Comparison of ENCODE assay signal across 9 mouse cellular contexts in the genomic region with DNA sequence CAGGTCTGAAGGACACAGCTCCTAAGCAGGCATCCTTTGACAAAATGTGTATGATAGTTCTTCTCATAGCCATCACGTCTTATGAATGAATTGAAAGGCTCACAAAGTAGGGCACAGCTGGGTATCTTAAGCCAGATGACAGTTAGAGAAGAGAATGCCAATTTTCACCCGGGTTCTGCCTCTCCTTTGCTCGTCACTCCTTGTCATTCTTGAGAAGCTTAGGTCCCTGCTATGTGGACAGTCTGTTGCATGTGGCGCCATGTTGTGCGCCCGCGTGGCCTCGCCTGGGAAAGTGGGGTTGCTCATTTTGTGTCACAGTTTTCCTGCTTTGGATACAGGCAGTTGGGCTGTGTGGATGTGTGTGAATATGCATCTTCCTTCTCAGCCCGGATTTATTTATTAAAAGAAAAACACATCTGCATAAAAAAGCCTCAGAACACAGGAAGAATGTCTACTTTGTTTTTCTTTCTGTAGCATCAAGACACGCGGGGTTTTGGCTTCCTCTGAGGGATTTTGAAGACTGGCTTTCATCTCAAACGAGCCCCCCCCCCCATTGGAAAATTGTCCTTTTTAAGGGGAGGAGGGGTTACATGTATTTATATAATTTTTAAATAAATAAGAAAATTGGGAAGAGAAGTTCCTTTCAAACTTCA.
DNase-seq lines count a peak whose midpoint lies in the region; ATAC-seq and TF ChIP-seq lines count a peak whose summit lies in the region.
"Had no signal": no experiment of that assay in that cellular context is flagged by ENCODE, and none has a peak within 500 bp of the region (broad histone marks: within the 10 kb centered on the region; RNA-seq: fewer than 3 reads in every experiment).

No protein-coding gene starts in this region.

- no peak overlapping the region for H3K4me2 ChIP-seq in embryonic facial prominence, embryonic 14.5 days (ENCODE audit: low read depth, low read length)

- no peak overlapping the region for H3K4me3 ChIP-seq in heart, adult 2 months
- H3K4me3 ChIP-seq in layer of hippocampus, adult 2 months: no peak overlapping the region
- no peak overlapping the region for H3K4me3 ChIP-seq in embryonic facial prominence, embryonic 14.5 days (ENCODE audit: low read depth, low read length)
- H3K4me3 ChIP-seq in small intestine, adult 2 months (ENCODE audit: low read depth, low read length): no peak overlapping the region

- 43% methylated on average over 12 of the region's 12 CpGs for WGBS in heart, adult 2 months
- 63% methylated on average over 12 of the region's 12 CpGs for WGBS in embryonic facial prominence, embryonic 14.5 days
- WGBS in small intestine, adult 2 months: 74% methylated on average over 12 of the region's 12 CpGs

- no peak for TF ChIP-seq EP300 in heart, adult 2 months (IDR thresholded peaks at IDR 0.05; ENCODE audit: insufficient read depth, low read depth, low read length)

- TF ChIP-seq POLR2A in heart, adult 2 months (IDR thresholded peaks at IDR 0.05; ENCODE audit: insufficient read depth, low read depth, low read length): no peak
- no peak for TF ChIP-seq POLR2A in small intestine, adult 2 months (IDR thresholded peaks at IDR 0.05; ENCODE audit: low read depth, low read length)

- no peaks in the 10 kb centered on the region for H3K9me3 ChIP-seq in embryonic facial prominence, embryonic 14.5 days (ENCODE audit: control insufficient read depth, low read length)

- H3K9ac ChIP-seq in heart, adult 2 months (ENCODE audit: low read depth, low read length): no peak overlapping the region
- no peak overlapping the region for H3K9ac ChIP-seq in embryonic facial prominence, embryonic 14.5 days (ENCODE audit: low read depth, low read length)
- H3K9ac ChIP-seq: liver, embryonic 14.5 days had no signal

- H3K27me3 ChIP-seq in heart, adult 2 months (ENCODE audit: control insufficient read depth, insufficient read depth, low read length): no peaks in the 10 kb centered on the region
- H3K27me3 ChIP-seq in embryonic facial prominence, embryonic 14.5 days (replicated peaks; ENCODE audit: control insufficient read depth, insufficient read depth, low read length): no peaks in the 10 kb centered on the region
- H3K27me3 ChIP-seq in small intestine, adult 2 months (ENCODE audit: control insufficient read depth, insufficient read depth, low read length): no peaks in the 10 kb centered on the region

- H3K36me3 ChIP-seq in heart, adult 2 months (ENCODE audit: control insufficient read depth, insufficient read depth, low read length): peaks cover 68% of the 10 kb centered on the region
- no peaks in the 10 kb centered on the region for H3K36me3 ChIP-seq in embryonic facial prominence, embryonic 14.5 days (ENCODE audit: control insufficient read depth, insufficient read depth, low read length)
- no peaks in the 10 kb centered on the region for H3K36me3 ChIP-seq in small intestine, adult 2 months (ENCODE audit: control insufficient read depth, insufficient read depth, low read length)

- peaks cover 55% of the 10 kb centered on the region for H3K4me1 ChIP-seq in heart, adult 2 months (ENCODE audit: control insufficient read depth, insufficient read depth, low read length)
- peaks cover 75% of the 10 kb centered on the region for H3K4me1 ChIP-seq in embryonic facial prominence, embryonic 14.5 days (ENCODE audit: control insufficient read depth, insufficient read depth, low read length)
- H3K4me1 ChIP-seq in small intestine, adult 2 months (ENCODE audit: control insufficient read depth, insufficient read depth, insufficient read length, low read length): peaks cover 14% of the 10 kb centered on the region; the same call in 1 of the 2 replicates

- intact Hi-C loops in heart, adult 2 months (cut with DNase I): loop anchor here (2.0 to 10.0 kb wide), 3 partner anchors 43 to 220 kb away; no protein-coding TSS in a partner anchor
- intact Hi-C loops in heart, postnatal 36 days (cut with DNase I): loop anchor here (10.0 kb wide), 1 partner anchor 313 kb away; no protein-coding TSS in a partner anchor

- H3K79me2 ChIP-seq in heart, adult 2 months (replicated peaks; ENCODE audit: control insufficient read depth, insufficient read depth, low read length): peaks cover 1% of the 10 kb centered on the region

- no peak for ATAC-seq in embryonic facial prominence, embryonic 14.5 days (ENCODE audit: low read depth)
- ATAC-seq in inflammation-experienced regulatory T-cells, adult 6 months: no peak

- H3K27ac ChIP-seq in heart, adult 2 months: peak overlapping the region; percentile 80
- H3K27ac ChIP-seq in layer of hippocampus, adult 2 months: peak overlapping the region; percentile 64
- peak overlapping the region; percentile 66 for H3K27ac ChIP-seq in embryonic facial prominence, embryonic 14.5 days (replicated peaks; ENCODE audit: low read depth, low read length)
- H3K27ac ChIP-seq in small intestine, adult 2 months (ENCODE audit: insufficient read depth, low read depth, low read length): peak overlapping the region; percentile 10; the same call in 1 of the 2 replicates
- H3K27ac ChIP-seq: liver, embryonic 14.5 days had no signal

- TF ChIP-seq CTCF in heart, adult 2 months (IDR thresholded peaks at IDR 0.05): no peak
- TF ChIP-seq CTCF in layer of hippocampus, adult 2 months (conservative IDR thresholded peaks at IDR 0.05): no peak
- no peak for TF ChIP-seq CTCF in small intestine, adult 2 months (IDR thresholded peaks at IDR 0.05; ENCODE audit: extremely low read depth, insufficient read length, insufficient replicate concordance, low read depth, low read length)

- no peak for DNase-seq in heart, adult 2 months
- DNase-seq in heart, postnatal 36 days: no peak
- DNase-seq in layer of hippocampus, adult 2 months (ENCODE audit: low spot score in 2 of 2): no peak
- DNase-seq in layer of hippocampus, adult 9-10 months (ENCODE audit: low spot score): no peak
- no peak for DNase-seq in embryonic facial prominence, embryonic 14.5 days (ENCODE audit: low spot score)
- DNase-seq in embryo, embryonic 10.5 days (ENCODE audit: low spot score): no peak

Comparison
In these comparisons a context has a peak if more than half of its experiments do, and no peak if none do; other contexts are left out.
1. H3K27ac ChIP-seq: peak in every context shown above with its lines; median percentile 80 in heart, adult 2 months; 66 in embryonic facial prominence, embryonic 14.5 days; 64 in layer of hippocampus, adult 2 months; 10 in small intestine, adult 2 months.